Mouse (Mus musculus) adrenal gland, adult 18-20 months (tissue): ENCODE results near the gene Stam2. TPM values are rescaled to one million over a fixed set of nuclear protein-coding genes. Genes with fewer than 3 reads are reported as not detected.

Source experiments
- DNase-seq, 2 experiments: peaks; one replicate each; pipeline ENCODE4 v3.0.0; 2021 to 2022; ENCODE audit warnings: low spot score in 2 of 2
- long read RNA-seq, 2 experiments: library from polyadenylated mRNA; stranded (forward); transcript quantifications; one replicate each; pipeline ENCODE4 v2.0.0; 2021
- total RNA-seq, 2 experiments: library from RNA; stranded (reverse); gene quantifications; 1 replicate in 1 of 2; 2 replicates in 1 of 2; pipeline ENCODE4 v1.2.3; 2021

Gene Stam2
- 10 to 100 TPM; 24.8 to 30.7 TPM for total RNA-seq
- long read RNA-seq, experiment 1, full-length matches to known transcripts, result 12 of 13 reads
- long read RNA-seq, experiment 1, partial matches to known transcripts, result 1 of 13 reads
- long read RNA-seq, experiment 1, other reads (novel, unspliced or antisense), result 0 of 13 reads
- long read RNA-seq, experiment 2, full-length matches to known transcripts, result 38 of 46 reads
- long read RNA-seq, experiment 2, partial matches to known transcripts, result 1 of 46 reads
- long read RNA-seq, experiment 2, other reads (novel, unspliced or antisense), result 7 of 46 reads

DNA sequence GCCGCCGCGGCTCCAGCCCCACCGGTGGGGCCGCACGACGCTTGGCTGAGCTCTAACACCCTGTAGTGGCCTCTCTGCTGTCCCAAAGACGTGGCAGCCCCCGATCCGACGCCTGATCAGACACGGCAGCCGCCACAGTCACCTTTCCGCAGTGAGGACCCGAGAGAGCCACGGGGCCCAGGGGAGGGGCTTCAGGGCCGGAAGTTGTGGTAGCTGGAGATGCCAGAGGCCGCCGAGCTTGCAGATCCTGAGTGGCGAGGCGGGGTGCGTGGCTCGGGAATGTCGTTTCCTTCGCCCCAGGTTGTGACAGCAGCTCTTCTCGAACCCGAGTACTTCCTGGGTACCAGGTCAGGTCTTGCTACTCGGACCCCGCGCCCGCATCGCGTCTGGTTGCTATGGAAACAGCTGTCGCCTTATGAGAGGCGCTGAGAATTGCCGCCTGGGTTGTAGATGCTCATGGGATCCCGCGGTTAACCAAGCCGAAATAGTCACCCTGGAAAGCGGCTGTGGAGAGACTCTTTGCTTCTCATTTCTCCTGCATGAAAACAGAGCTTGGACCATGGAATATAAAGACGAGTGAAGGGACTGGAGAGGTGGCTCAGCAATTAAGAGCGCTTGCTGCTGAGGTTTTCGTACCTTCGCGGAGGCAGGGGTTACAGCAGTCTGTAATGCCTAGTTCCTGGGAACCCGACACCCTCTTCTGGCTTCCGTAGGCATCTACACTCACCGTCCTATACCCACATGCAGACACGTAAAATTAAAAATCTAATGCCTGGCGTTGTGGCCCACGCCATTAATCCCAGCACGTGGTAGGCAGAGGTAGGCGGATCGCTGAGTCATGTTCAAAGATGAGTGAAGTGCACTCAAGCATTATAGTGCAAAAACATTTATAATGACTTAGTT lies at the start of gene Stam2:
Gene Stam2, minus strand, starts transcription at position 26 of the 903 bp plus-strand sequence.
- DNase-seq, result peak; percentile 85 to 88

GRCm38 (mm10) chr2:52785106-52785721 lies 43.1 kb upstream of the Stam2 start:
- DNase-seq, result no peak

- DNase-seq, result no peak
These were observed 37.9 kb upstream of the Stam2 start for GRCm38 (mm10) chr2:52779987-52780386.

DNA sequence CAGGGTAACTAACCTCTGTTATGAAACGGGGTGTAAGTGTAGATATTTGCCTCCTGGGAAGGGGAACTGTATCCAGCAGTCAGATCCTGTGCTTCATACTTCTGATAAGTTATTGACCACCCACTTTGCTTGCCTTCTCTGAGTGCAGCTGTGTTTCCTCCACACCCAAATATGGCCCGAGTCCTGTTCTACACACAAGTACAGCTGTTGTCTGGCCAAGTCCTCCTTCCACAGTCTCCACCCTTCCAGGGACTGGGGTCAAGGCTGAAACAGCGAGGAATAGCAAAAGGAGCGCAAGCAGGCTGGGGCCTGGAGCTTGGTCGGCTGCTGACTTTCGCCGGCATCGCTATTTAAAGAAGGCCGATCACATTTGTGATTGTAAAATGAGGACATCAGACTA lies 37.3 kb upstream of the Stam2 start:
- DNase-seq, result no peak

GRCm38 (mm10) chr2:52777839-52778238 lies 35.8 kb upstream of the Stam2 start:
- no peak for DNase-seq

GRCm38 (mm10) chr2:52774373-52774772 lies 32.3 kb upstream of the Stam2 start:
- DNase-seq, result no peak

- no peak for DNase-seq
These were observed 30.8 kb upstream of the Stam2 start for GRCm38 (mm10) chr2:52772774-52773393.

- DNase-seq, result no peak
These were observed 23.0 kb upstream of the Stam2 start for GRCm38 (mm10) chr2:52765130-52765529.

DNA sequence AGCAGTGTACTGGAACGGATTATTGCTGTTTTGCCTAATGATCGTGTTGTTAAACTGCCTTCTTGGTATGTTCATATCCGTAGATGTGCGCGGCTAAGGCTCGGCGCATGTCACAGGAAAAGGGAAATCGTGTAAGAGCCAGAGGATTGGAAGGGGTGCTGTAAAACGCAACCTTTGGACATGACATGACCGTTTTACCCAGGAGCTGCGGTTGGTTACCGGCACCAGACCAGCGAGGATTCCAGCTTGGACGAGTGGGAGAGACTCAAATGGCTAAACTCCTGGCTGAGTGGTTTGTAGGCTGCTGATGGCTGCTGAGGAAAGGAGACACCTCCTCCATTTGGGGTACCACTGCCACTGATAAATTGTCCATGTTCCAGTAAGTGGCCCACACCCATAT lies 21.8 kb upstream of the Stam2 start:
- no peak for DNase-seq

GRCm38 (mm10) chr2:52763040-52763736 lies 21.1 kb upstream of the Stam2 start:
- DNase-seq, result peak; percentile 81 to 88

GRCm38 (mm10) chr2:52762529-52762928 lies 20.4 kb upstream of the Stam2 start:
- DNase-seq, result no peak

DNA sequence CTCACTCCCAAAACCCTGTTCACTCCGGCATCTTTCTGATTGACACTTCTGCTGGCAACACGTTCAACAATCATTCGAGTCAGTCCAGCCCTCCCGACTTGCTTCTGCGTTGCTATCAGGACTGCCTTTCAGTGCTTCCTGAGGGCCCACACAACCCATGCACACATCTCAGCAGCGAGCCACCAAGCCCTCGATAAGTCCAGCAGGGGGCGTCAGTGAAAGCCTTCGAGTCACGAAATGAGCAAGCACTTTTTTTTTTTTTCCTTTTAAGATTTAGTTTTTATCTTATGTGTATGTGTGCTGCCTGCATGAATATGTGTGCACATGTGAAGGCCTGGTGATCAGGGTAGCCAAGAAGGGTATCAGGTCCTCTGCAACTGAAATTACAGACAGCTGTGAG lies 16.5 kb upstream of the Stam2 start:
- DNase-seq, result peak; percentile 48 to 54

GRCm38 (mm10) chr2:52756691-52757090 lies 14.6 kb upstream of the Stam2 start:
- DNase-seq, result no peak

GRCm38 (mm10) chr2:52753573-52754317 lies 11.7 kb upstream of the Stam2 start:
- DNase-seq, result no peak

DNA sequence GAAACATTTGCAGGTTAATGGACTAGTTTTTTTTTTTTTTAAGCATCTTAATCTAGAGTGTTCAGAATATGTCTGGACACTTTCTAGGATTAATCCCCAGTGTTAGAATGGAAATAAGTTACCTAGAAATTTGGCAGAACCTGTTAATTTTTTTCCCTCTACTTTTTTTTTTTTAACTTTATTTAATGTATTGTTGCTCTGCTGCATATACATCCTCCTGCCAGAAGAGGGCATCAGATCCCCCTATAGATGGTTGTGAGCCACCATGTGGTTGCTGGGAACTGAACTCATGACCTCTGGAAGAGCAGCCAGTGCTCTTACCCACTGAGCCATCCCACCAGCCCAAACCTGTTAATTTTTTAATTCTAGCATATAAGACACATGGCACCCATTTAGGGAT lies 2.0 kb upstream of the Stam2 start:
- DNase-seq, result no peak

DNA sequence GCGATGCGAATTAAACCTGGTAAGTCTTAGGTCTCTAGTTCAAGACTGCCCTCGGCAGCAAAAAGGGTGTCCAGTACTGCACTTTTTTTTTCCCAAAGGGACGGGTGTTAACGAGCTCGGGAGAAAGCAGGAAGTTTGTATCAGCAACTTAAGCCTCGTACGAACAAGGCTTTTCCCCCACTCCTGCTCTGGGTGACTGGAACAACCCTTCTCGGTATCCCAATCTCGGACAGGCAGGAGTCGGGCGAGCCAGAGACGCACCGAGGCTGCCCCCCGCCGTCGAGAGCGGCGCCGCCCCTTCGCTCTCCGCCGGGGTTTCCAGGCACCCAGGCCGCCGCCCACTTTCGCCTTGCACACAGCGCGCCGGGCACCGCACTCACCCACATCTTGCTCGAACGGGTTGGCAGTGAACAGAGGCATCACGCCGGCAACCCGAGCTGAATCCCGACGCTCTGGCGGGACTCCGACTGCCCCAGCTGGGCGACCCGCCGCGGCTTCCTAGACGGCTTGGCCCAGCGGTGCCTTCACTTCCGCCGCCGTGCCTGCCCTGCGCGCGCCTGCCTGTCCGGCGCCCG lies 313 bp downstream of the Stam2 start:
- DNase-seq, result no peak

DNA sequence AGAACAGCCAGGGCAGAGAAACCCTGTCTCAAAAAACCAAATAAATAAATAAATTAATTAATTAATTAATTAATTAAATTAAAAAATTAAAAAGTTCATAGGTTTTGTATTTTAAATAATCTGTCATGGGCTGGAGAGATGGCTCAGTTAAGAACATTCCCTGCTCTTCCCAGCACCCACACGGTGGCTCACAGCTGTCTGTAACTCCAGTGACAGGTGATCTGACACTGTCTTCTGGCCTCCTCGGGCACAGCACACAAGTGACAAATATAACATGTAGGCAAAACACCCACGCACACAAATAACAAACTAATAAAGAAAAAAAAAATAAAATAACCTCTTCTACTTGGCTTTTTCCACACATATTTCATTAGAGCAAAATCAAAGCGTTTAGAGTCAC lies 1.5 kb downstream of the Stam2 start:
- no peak for DNase-seq

DNA sequence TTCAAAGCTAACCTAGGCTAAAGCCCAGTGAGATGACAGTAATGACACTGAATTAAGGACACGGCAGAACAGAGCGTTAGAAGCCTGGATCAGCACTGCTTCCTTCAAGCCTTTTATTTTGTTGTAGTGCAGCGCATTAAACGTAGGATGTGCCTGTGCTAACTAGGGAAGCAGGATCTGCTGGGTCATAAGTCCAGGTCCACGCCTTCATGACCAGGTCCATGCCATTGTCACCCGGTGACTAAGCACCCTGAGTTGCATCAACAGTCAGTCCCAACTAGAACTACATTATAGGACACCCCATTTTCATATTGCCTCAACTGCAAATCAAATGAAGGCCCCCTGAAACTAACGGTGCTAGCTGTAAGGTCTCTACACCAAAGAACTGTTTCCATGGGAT lies 7.6 kb downstream of the Stam2 start:
- DNase-seq, result no peak

DNA sequence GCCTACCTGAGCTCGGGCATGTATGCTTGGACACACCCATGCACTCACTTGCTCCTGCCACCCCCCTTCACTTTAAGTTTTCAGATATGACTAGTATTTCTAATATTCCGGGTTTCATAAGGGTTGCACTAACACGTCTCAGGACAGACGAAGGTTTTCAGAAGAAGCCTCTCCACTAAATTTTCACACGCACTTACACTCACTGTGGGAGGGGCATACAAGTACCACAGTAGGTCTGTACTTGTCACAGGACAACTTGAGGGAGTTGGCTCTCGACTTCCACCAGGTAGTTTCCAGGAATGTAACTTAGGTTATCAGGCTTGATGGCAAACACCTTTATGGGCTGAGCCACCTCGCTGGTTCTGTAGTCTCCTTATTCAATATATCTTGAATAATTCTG lies 8.4 kb downstream of the Stam2 start:
- no peak for DNase-seq

GRCm38 (mm10) chr2:52732611-52733010 lies 9.5 kb downstream of the Stam2 start:
- DNase-seq, result no peak
